Mouse (Mus musculus) adrenal gland, postnatal 4 days (tissue): ENCODE measurements around the gene Mylpf. TPM values are rescaled to one million over a fixed set of nuclear protein-coding genes. Genes with fewer than 3 reads are reported as not detected.
"Not testable (repeated sequence)": the region's sequence is repeated elsewhere in the genome, so short reads cannot be mapped to it uniquely, and the experiment has no call there.

Experiments
- DNase-seq, 2 experiments: peaks; one replicate each; pipeline ENCODE4 v3.0.0; 2021 to 2022; ENCODE audit warnings: low spot score in 2 of 2, mixed read lengths in 2 of 2
- total RNA-seq, 2 experiments: library from RNA; stranded (reverse); gene quantifications; 2 replicates each; pipeline ENCODE4 v1.2.3; 2021

Mylpf gene
- total RNA-seq, 2 experiments from 2014 or later, result 268 to 794 TPM

DNA sequence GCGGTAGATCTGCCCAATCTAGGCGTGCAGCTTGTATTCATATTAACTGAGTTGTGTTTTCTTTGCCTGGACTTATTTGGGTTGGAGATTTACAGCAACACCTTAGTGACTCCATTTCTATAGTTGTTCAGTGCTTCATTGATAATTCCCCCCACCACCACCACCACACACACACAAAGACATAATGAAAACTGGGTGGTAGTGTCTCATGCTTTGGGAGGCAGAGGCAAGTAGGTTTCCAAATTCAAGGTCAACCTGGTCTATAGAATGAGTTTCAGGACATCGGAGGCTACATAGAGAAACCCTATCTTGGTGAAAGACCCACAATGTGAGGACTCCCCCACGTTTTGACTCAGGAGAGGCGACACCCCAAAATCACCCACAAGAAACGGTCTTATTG is 15.9 kb downstream of the Mylpf start:
- DNase-seq, result no peak

DNA sequence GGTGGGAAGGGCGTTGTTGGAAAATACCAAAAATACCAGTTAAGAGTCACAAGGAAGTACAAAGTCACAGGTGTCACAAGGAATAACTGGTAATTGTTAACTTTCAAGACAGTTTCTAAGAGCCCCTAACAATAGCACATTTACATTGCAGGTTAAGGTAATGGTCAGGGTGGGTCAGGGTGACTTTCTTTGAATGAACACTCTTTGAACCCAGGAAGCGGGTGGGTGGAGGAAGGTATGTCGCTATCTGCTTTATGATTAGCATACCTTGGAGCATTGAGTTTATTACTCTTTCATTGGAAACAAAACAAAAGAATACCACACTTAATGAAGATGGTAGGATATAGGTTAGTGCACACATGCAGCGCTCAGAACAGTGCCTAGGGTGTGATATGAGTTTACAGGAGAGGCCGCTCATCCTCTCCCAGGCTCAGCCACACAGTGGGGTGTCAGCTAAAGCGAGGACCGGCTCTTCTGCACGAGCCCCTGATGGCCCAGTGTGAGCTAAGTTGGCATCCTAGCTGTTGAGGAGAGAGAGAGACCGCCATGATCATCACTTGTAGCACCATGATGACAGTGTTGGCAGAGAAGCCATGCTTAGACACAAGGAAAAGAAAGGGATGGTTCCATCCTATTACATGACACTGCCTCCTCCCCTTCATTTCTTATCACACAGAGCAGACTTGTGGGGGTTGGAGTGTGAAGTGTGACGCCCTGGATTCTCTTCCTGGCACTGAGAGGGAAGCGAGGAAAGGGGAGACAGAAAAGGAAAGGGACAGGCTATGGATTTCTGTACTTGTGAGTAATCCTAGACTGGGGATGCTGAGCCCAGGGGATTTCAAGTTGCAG is 16.7 kb downstream of the Mylpf start:
- DNase-seq, result no peak

DNA sequence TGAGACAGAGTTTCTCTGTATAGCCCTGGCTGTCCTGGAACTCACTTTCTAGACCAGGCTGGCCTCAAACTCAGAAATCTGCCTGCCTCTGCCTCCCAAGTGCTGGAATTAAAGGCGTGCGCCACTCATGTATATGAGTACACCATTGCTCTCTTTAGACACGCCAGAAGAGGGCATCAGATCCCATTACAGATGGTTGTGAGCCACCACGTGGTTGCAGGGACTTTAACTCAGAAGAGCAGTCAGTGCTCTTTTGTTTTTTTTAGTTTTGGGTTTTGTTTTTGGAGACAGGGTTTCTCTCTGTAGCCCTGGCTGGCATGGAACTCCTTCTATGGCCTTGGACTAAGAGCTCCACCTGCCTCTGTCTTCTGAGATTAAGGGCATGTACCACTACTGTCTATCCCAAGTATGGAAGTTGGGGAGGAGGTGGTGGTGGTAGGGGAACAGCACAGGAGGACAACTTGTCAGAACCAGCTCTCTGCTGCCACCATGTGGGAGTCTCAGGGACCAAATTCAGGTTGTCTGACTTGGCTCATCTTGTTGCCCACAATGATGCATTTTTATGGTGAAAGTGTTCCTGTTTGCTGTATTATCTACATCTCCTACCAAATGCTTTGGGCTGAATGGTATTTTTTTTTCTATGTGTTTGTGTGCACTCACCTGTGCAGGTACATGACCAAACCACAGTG is 20.1 kb downstream of the Mylpf start:
- peak; percentile 57 to 68 for DNase-seq

DNA sequence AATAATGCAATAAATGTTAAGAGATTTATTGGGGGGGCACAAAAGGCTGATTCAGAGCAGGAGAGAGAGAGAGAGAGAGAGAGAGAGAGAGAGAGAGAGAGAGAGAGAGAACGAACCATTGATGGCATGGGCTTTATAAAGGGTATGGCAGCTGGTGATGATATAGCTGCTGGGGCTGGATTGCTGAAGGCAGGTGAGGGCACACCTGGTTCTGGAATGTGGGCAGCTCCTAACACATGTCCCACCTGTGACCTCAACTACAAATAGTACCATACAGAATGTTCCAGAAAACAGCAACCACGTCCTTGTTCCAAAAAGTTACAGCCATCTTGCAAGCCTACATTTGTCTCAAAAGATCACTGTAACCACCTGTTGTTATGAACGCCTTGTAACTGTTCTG is 22.7 kb downstream of the Mylpf start:
- DNase-seq, result no peak

DNA sequence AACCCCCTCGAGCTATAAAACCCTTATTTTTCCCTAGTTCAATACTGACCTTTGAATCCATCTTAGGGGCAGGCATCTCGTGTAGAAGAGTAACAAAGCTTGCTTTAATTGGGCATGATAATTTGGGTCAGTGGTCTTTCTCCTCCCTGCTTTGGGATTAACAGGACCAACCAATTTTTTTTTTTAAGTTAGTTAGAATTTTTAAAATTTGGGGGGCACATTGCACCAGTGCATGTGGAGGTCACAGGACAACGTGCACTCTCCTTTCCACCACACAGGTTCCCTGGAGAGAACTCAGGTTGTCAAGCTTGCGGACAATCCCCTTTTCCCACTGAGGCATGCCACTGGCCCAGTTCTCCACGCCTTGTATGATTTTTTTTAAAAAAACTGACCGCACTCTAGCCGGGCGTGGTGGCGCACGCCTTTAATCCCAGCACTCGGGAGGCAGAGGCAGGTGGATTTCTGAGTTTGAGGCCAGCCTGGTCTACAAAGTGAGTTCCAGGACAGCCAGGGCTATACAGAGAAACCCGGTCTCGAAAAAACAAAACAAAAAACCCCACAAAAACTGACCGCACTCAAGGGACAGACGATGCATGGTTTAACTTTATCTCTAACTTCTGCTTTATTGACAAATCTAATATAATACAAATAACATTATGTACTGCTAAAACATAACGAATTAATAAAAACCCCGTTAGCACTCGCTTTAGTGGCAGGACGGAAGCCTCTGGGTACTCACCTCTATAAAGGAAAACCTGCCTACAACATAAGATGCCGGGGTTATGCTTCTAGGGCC is 23.3 kb downstream of the Mylpf start:
- no peak for DNase-seq

DNA sequence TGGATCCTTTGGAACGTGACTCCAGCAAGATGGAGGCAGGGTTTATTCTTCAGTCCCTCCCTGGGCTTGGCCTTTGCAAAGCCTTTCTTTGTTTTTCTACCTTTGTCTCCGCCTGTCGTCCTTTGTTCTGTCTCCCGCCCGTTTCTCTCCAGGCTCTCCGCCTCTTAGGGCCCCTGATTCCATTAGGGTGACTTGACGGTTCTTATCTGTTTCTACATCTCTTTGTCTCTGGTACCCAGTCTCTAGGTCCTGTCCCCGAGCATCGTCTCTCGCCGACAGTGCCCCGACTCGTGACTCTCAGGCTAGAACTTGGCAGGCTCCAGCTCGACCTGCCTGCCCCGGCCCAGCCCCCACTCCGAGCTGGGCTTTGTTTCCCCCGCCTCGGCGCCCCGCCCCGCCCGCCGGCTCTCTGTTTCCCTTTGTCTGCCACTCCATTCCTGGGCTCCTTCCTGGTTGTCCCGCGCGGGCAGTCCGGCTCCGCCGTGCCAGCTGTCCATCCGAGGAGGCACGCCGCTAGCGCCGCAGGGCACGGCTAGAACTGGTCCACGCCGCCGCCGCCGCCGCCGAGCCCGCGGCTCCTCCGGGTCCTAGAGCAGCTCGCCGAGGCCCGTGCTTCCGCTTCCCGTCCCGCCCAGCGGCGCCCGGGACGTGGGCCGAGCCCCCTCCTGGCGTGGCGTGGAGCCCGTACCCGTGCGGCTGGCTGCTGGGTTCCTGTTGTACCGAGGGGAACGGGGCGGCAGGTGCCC is 24.1 kb downstream of the Mylpf start, which contains the start of the genes Zfp553 and Sept1:
TSS of gene Zfp553 (plus strand) at position 440 of the 746 bp plus-strand sequence.
TSS of gene Sept1 (minus strand) at position 509 of the 746 bp plus-strand sequence.
- DNase-seq, result peak; percentile 68 to 71

DNA sequence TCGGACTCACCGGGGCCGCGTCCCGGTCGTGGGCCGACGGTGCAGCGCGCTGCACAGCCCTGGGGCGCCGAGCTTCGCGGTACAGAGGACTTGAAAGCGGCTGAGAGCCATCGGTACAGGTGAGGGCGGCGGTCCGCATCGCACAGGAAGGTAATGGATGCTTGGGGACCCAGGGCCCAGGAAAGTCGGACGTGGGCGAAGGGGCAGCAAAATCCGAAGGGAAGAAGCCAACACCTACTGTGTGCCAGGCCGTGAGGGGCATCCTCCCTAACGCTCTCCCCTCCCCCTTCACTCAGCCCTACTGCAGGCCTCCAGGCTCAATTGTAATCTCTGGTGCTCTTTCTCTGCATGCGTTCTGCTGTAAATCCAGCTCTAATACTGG is 24.7 kb downstream of the Mylpf start:
- DNase-seq, result no peak

DNA sequence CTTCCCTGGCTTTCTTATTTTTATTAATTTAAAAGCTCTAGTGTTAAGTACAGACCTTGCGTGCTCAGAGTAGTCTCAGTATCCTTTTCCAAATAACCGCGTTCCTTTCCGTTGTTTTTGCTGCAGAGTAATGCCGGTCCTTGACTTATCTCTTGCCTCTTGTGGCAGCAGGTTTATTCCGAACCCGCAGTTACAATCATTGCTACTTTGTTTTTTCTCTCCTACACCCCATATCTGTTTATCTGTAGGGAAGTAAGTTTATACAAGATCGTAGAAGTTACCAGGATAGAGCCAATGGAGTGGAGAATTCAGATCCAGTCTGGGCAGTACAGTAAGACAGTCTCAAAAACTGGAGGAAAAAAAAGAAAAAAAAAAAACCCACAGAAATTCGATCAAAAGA is 25.1 kb downstream of the Mylpf start:
- no peak for DNase-seq

DNA sequence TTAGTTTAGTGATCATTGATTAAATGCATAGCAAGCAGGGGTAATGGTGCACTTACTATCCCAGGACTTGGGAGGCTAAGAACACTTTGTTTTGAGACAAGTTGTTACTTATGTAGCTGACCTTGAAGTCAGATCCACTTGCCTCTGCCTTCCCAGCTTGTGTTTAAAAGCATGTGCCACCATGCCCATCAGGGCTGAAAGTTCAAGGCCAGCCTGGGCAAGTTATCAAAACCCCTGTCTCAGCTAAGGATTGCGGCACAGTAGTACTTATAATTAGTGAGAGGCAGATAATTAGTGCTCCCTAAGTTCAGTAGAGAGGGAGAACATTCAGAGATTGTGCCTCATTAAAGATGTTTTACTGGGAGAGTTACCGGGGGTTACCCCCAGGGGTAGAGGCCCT is 26.1 kb downstream of the Mylpf start:
- no peak for DNase-seq

DNA sequence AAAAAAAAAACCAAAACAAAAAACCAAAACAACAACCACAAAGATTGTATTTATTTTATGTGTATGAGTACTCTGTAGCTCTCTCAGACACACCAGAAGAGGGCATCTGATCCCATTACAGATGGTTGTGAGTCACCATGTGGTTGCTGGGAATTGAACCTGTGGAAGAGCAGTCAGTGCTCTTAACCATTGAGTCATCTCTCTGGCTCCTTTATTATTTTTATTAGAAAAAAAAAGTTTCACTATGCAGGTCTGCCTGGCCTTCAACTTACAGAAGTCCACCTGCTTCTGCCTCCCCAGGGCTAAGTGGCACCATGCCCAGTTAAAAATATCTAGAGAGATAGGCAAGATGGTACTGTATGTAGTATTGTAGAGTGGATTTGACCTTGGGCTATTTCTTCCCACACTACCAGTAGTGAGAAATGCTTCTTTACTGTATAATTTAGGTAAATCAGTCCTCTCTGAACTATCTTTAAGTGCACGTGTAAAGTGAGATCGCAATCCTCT is 34.7 kb downstream of the Mylpf start:
- no peak for DNase-seq

DNA sequence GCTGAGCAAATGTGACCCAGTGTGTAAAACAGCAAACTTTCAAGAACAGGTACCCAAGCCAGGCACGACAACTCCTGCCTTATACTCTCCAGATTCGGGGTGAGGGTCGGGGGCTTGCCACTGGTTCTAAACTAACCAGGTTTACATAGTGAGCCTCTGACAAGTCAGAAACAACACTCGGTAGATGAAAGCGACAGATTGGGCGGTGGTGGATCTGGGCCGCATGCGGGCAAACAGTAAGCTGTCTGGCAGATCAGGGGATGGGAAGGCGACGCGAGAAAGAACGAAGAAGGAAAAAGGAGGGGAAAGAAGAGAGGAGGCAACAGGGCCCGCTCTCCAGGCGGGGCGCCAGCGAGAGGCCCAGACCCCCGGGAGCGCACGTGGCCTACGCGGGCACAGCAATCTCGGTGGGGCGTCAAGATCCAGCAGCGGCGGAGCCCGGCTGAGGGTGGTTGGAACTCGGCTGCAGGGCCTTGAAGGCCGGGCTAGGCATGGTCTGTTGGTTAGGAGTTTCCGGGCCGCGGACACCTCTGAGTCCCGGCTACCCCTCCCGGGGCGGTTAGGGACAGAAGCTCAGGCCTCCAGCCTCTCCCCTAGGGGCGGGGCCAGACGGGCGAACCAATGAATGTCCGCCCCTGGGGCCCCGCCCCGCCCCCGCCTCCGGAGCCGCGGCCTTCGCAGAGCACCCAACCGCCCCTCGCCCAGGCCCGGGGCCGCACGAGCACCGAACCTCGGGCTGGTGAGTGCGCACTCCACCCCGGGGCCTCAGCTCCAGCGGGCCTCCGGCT is 35.4 kb downstream of the Mylpf start, which contains the start of gene Zfp771:
TSS of gene Zfp771 (plus strand) at position 405 of the 788 bp plus-strand sequence.
- peak; percentile 90 to 91 for DNase-seq

DNA sequence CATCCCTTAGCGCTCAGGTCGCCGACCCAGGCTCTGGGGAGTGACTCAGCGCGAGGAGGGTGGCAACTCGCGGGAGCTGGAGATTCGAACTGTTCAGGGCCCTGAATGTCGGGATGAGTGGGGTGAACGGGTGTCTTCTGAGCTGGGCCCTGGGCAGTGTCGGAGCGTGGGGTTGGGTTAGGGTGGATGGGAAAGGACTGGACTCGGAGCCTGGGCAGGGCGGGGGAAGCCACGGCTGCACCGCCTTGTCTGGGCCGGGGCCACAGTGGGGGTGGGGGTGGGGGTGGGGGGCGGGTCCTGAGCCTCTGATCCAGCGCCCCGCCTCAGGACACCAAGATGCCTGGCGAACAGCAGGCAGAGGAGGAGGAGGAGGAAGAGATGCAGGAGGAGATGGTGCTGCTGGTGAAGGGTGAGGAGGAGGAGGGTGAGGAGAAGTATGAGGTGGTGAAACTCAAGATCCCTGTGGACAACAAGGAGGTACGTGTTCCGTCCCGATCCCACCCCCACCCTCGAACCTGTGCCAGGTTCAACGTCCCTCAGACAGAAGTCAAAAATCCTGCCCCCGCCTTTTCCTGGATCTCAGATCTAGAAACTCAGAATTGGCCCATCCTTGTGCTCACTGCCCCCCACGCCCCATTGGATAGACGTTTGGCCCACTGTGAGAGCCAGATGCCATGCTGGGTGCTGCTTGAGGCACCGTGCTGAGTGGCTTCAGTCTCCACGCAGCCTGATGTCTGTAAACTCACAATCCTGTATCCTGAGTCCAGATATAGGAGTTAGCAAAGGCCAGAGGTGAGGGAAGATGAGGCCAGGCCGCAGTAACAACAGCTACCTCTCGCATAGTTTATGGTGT is 36.2 kb downstream of the Mylpf start:
- DNase-seq, result no peak

DNA sequence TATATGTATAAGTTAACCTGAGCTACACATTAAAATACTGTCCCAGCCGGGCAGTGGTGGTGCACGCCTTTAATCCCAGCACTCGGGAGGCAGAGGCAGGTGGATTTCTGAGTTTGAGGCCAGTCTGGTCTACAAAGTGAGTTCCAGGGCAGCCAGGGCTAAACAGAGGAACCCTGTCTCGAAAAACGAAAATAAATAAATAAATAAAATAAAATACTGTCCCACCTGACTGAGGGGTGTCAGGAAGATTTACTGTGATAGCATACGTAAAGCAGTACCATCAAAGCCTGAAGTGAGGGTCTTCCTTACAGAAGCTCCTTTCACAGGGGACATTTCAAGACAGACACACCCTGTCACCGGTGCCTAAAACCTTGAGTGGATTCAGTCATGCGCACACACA is 41.8 kb downstream of the Mylpf start:
- DNase-seq, result not testable (repeated sequence)

DNA sequence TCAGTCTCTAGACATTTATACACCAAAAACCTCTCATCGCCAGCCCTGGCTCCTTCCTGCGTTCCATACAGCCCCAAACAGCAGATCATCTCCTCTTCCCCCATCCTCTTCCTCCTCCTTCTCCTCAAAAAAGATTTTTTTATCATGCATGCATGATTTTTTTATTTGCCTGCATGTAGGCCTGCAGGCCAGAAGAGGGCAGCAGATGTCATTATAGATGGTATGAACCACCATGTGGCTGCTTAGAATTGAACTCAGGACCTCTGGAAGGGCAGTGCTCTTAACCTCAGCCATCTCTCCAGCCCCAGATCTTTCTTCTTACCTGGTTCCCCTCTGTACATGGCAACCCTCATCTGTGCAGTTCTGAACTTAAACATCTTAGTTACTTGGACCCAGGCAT is 43.7 kb downstream of the Mylpf start:
- DNase-seq, result no peak

DNA sequence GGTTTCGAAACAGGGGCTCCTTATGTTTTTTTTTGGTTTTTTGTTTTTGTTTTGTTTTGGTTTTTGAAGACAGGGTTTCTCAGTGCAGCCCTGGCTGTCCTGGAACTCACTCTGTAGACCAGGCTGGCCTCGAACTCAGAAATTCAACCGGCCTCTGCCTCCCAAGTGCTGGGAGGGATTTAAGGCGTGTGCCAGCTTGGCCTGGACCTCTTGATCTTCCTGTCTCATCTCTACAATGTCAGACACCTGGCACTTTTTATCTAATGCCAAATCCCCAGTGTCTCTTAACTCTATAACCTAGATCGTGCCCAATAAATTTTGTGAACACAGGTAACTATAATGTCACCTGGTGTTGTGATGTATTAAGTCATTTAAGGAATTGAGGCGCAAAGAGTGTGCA is 44.7 kb downstream of the Mylpf start:
- DNase-seq, result no peak

DNA sequence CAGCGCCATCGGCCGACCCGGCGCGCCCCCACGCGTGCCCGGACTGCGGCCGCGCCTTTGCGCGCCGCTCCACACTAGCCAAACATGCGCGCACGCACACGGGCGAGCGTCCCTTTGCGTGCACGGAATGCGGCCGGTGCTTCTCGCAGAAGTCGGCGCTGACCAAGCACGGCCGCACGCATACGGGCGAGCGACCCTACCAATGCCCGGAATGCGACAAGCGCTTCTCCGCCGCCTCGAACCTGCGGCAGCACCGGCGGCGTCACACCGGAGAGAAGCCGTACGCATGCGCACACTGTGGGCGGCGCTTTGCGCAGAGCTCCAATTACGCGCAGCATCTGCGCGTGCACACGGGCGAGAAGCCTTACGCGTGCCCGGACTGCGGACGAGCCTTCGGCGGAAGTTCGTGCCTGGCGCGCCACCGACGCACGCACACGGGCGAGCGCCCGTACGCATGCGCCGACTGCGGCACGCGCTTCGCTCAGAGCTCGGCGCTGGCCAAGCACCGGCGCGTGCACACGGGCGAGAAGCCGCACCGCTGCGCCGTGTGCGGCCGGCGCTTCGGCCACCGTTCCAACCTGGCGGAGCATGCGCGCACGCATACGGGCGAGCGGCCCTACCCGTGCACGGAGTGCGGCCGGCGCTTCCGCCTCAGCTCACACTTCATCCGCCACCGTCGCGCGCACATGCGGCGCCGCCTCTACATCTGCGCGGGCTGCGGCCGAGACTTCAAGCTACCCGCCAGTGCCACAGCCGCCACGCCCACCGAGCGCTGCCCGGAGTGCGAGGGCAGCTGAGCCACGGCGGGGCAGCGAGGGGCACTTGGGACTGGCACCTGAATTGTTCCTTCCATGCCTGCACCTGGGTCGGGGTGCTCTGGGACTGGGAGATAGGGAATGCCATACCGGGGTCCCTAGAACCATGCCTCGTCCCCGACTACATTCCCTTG is 45.4 kb downstream of the Mylpf start:
- peak; percentile 79 to 80 for DNase-seq

DNA sequence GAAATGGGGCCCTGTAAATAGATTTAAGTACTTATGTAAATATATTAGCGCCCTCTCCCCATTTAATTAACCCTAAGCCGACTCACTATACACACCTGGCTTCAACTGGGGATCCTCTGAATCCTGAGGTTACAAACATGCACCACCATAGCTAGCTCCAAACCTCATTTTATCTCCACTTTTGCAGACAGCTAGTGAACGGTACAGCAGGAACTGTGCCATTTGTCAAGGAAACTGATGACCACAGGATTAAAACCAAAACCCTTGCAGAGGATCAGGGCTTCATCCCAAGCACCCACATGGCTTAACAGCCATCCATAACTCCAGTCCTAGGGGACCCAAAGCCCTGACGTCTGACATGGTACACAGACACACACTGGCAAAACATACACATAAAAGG is 46.3 kb downstream of the Mylpf start:
- DNase-seq, result no peak

DNA sequence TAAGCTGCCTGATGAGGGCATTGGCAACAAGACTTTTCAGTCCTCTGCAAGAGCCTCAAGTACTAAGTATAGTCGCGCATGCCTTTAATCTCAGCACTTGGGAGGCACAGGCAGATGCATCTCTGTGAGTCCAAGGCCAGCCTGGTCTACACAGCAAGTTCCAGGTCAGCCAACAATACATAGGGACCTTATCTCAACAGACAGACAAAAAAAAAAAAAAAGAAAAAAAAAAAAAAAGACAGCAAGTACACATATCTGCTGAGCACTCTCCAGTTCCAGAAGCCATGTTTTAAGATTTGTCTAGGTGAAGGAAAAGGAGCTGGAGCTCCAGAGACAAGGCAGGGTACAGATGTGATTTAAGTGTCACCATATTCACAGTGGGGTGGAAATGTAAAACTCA is 47.3 kb downstream of the Mylpf start:
- DNase-seq, result no peak
